8 mouse cellular contexts compared by ENCODE assay signal in the genomic region with DNA sequence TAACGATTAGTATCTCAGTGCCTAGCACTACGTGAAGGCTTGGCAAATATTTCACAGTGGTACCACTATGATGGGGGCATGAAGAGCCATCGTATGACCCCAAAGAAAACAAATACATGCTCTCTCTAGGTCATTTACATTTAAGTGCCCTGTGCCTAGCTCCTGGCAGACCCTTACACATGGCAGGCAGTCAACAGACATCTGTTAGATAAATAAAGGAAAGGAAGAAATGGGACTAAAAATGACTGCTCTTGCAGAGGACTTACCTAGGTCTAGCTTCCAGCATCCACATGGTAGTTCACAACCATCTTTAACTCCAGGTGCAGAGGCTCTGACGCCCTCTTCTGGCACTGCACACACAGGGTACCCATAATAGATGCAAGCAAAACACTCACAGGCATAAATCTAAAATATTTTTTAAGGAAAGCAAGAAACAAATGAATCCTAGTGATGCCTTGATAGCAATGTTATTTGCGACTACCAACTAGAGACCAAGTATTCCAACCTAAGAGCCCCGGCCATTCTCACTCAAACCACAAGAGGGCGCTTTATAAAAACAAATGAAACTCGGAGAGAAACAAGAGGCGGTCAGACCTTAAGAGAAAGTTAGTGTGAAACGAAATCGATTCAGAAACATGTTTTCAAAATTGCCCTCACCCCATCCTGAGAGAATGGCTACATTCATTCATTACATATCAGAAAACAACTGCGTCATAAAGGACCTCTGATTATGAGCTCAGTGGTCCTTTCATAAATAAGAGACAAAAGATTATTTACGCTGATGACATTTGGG. TPM values are rescaled to one million over a fixed set of nuclear protein-coding genes. Genes with fewer than 3 reads are reported as not detected.
DNase-seq lines count a peak whose midpoint lies in the region; ATAC-seq lines count a peak whose summit lies in the region.

No protein-coding gene starts in this region.

- H3K4me3 ChIP-seq in hindbrain, embryonic 13.5 days: peak overlapping the region; percentile 21
- peak overlapping the region; percentile 34 for H3K4me3 ChIP-seq in lung, embryonic 16.5 days (ENCODE audit: low read length)

- ATAC-seq in hindbrain, embryonic 13.5 days (ENCODE audit: low FRiP score): peak; percentile 61
- no peak for ATAC-seq in lung, embryonic 16.5 days (ENCODE audit: low read depth)

- peak overlapping the region; percentile 55; the same call in 1 of the 2 replicates for H3K27ac ChIP-seq in hindbrain, embryonic 13.5 days
- no peak overlapping the region for H3K27ac ChIP-seq in lung, embryonic 16.5 days (ENCODE audit: low read length)

- peak overlapping the region; percentile 55 for H3K4me2 ChIP-seq in hindbrain, embryonic 13.5 days
- peak overlapping the region; percentile 44 for H3K4me2 ChIP-seq in lung, embryonic 16.5 days (ENCODE audit: low read depth, low read length)

- H3K9ac ChIP-seq in hindbrain, embryonic 13.5 days: no peak overlapping the region
- peak overlapping the region; percentile 21 for H3K9ac ChIP-seq in lung, embryonic 16.5 days (ENCODE audit: low read length)

- 0 out of 2 replicates have a peak, but pooled peaks cover 3% of the 10 kb centered on the region for H3K27me3 ChIP-seq in hindbrain, embryonic 13.5 days
- no peaks in the 10 kb centered on the region for H3K27me3 ChIP-seq in lung, embryonic 16.5 days (ENCODE audit: control insufficient read depth, insufficient read depth, low read depth, low read length)

- H3K4me1 ChIP-seq in hindbrain, embryonic 13.5 days (replicated peaks): peaks cover 11% of the 10 kb centered on the region; the same call in 1 of the 2 replicates
- no peaks in the 10 kb centered on the region; the same call in 1 of the 2 replicates for H3K4me1 ChIP-seq in lung, embryonic 16.5 days (replicated peaks; ENCODE audit: control insufficient read depth, insufficient read depth, low read length)

- peak; percentile 88 for DNase-seq in NIH3T3 (ENCODE audit: low read depth)
- DNase-seq in cerebellum, postnatal 14 days: peak; percentile 87
- DNase-seq in frontal cortex, postnatal 10 days (ENCODE audit: low spot score in 2 of 2): peak; percentile 51 to 75
- peak; percentile 86 for DNase-seq in layer of hippocampus, adult 9-11 months
- peak; percentile 84 for DNase-seq in retina, postnatal 1 day
- peak; percentile 46 to 72 for DNase-seq in urinary bladder, postnatal 4 days (ENCODE audit: low spot score in 2 of 2)

- WGBS in hindbrain, embryonic 13.5 days: 27% methylated on average over 13 of the region's 13 CpGs
- 27% methylated on average over 13 of the region's 13 CpGs for WGBS in lung, embryonic 16.5 days

- H3K9me3 ChIP-seq in hindbrain, embryonic 13.5 days: no peaks in the 10 kb centered on the region
- H3K9me3 ChIP-seq in lung, embryonic 16.5 days (ENCODE audit: control insufficient read depth, low read length): no peaks in the 10 kb centered on the region

- H3K36me3 ChIP-seq in hindbrain, embryonic 13.5 days: no peaks in the 10 kb centered on the region
- H3K36me3 ChIP-seq in lung, embryonic 16.5 days (ENCODE audit: control insufficient read depth, insufficient read depth, low read length): no peaks in the 10 kb centered on the region

RNA-seq across cellular contexts. Expression of a gene that starts 15.7 kb away (rescaled TPM):
- polyA plus RNA-seq in hindbrain, embryonic 13.5 days (2015; fragmentation: Nextera tagmentation; extraction: Ambion mirVana): 13.4 and 13.7 TPM in 2 replicates
- 5.2 and 5.6 TPM in 2 replicates for polyA plus RNA-seq in lung, embryonic 16.5 days (2015; fragmentation: Nextera tagmentation; extraction: Ambion mirVana)
